Mouse (Mus musculus): Measurements from ENCODE around the gene Mmd2. TPM values are rescaled to one million over a fixed set of nuclear protein-coding genes. Genes with fewer than 3 reads are reported as not detected.

Gene Mmd2
- not detected for total RNA-seq (2018; cell fraction: chromatin; rRNA removed)
- total RNA-seq (2018; cell fraction: cytosol; rRNA removed) = not detected
- total RNA-seq (2018; cell fraction: nucleus; rRNA removed) = not detected
- polyA plus RNA-seq (2018) = not detected in 3 replicates

DNA sequence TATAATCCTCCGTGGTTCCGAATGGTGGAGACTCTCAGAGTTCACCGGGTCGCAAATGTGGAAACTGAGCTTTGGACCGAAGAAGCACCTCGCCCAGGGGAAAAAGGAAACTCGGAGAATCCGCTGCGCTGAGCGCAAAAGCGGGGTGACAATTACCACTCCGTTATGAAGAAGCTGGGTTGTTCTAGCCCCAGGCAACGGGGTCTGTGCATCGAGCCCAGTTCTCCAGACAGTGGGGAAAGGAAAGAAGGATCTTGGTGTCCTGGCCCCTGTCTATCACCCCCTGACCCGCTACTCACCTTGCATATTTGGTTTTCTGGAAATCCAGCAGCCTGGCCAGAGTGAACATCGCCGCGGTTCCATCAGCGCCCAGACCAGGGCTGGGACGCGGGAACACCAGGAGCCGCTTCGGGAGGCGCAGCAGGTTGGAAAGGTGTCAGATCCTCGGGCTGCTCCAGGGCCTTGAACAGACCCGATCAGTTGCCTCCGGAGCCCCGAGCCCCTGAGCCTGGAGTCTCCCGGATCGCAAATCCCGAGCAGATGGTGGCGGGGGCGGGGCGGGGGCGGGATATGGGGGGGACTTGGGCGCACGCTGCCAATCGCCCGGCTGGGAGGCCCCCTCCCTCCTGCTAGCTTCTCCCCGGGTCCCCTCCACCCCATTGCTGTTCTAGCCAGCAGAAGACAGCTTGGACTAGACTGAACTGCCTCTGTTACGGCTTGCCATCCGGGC, at the start of gene Mmd2:
Gene Mmd2 (minus strand): TSS at position 542 of the 730 bp plus-strand sequence.
- H3K79me2 ChIP-seq (ENCODE audit: inconsistent target) = no peaks in the 10 kb centered on the region
- H3K36me3 ChIP-seq (ENCODE audit: inconsistent target) = no peaks in the 10 kb centered on the region
- no peak within 1 kb of the TSS for H3K27ac ChIP-seq
- 8% methylated on average over 39 of the region's 42 CpGs for whole genome bisulfite sequencing (ENCODE audit: missing documents)
- no peak within 1 kb of the TSS for H3K4me3 ChIP-seq (ENCODE audit: inconsistent target)

DNA sequence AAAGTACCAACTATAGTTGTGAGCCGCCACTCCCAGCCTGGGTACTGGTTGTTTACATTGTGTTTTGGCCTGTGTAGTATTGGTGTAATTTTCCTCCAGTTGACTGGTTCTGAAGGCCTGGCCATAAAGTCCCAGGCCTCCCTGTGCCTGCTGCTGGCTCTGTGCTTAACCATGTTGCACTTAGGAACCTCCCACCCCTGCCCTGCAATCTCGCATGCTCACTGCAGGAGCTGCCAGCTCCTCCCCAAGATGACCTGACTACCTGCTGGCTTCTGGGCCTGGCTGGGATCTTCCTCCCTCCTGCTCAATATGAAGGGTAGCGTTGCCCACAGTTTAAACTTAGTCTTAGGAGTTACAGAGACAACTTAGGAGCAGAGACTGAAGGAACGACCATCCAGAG, 43.7 kb upstream of the Mmd2 start:
- Histone ChIP-seq H3K27ac (no peak overlapping the region), H3K4me3 (ENCODE audit: inconsistent target) (no peak overlapping the region), H3K79me2 (ENCODE audit: inconsistent target) (peaks cover 49% of the 10 kb centered on the region; the same call in 1 of the 2 replicates), H3K36me3 (ENCODE audit: inconsistent target) (peaks cover 25% of the 10 kb centered on the region)
- 94% methylated on average over 4 of the region's 4 CpGs for WGBS (ENCODE audit: missing documents)

DNA sequence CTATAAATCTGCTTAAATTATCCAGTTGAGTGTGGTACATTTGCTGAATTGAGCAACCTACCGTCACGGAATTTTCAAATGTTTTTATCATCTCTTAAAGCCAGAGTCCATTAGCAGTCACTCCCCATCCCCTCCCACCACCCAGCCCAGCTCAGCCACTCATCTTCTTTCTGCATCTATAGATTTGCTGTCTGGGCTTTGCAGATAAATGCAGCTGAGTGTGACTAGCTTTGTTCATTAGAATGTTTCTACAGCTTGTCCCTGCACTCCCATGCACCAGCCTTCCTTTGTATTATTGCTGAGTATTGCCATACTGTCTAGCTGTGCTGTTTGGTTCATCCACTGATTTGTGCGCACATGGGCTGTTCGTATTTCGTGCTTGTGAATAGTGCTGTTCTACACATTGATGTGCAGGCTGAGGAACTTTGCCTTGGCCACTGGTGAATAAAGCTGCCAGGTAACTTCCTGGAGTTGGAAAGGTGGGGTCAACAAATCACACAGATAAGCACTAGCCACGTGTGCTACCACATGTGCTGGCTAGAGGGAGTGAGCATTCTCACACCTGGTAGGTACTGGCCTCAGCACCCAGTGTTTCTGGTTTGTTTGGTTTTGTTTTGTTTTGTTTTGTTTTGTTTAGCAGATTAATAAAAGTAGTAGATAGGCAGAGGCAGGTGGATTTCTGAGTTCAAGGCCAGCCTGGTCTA, 42.3 kb upstream of the Mmd2 start:
- Histone ChIP-seq H3K27ac (no peak overlapping the region), H3K36me3 (ENCODE audit: inconsistent target) (peaks cover 12% of the 10 kb centered on the region), H3K4me3 (ENCODE audit: inconsistent target) (no peak overlapping the region), H3K79me2 (ENCODE audit: inconsistent target) (peaks cover 51% of the 10 kb centered on the region; the same call in 1 of the 2 replicates)
- WGBS (ENCODE audit: missing documents) = 90% methylated on average over 6 of the region's 6 CpGs

DNA sequence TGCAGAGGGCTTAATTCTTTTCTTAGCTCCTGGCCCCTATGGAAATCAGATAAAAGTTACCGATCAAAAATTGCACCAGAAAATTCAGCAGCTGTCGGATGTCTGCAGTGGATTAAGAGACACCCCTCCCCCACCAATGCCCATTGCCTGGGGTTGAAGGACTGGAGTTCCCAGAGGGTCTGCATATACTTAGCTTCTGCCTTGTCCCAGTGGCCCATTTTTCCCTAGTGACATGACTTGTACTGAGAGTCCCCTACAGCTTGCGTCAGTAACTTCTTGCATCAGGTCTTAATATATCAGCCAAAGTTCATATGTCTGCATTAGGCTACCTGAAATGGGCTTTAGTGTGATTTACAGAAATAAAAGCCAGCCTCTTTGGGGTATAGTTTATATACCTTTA, 41.8 kb upstream of the Mmd2 start:
- peaks cover 9% of the 10 kb centered on the region; the same call in 1 of the 2 replicates for H3K36me3 ChIP-seq (ENCODE audit: inconsistent target)
- peaks cover 51% of the 10 kb centered on the region; the same call in 1 of the 2 replicates for H3K79me2 ChIP-seq (ENCODE audit: inconsistent target)
- no peak overlapping the region for H3K4me3 ChIP-seq (ENCODE audit: inconsistent target)
- H3K27ac ChIP-seq = no peak overlapping the region
- WGBS (ENCODE audit: missing documents) = 90% methylated on average over 3 of the region's 3 CpGs

DNA sequence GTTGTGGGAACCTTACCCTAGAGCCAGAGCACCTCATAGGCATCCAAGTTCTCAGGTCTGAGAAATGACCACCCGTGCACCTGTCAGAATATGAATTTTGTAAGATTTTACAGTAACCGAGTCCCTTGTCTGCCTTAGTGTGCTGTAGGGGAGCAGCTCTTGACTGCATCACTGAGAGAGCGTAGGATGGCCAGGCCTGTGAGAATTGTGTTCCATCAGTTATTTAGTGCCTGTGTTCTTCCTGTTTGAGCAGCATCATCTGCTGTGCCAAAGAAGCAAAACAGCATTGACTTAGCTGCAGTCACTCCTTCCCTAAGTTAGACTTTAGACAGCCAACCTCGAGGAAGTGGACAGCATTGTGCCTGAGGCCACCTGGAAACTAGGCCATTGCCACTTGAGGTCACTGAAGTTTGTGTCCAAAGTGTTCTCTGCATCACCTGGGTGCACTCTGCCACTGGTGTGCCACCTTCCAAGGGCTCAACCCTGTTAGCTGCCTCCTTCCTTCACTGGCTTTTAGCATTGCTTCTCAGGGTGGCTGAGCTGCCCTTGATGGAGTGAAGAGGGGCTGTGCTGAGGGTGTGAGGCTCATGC, 41.0 kb upstream of the Mmd2 start:
- 0 out of 2 replicates have a peak, but pooled peaks cover under 1% of the 10 kb centered on the region for H3K36me3 ChIP-seq (ENCODE audit: inconsistent target)
- WGBS (ENCODE audit: missing documents) = 82% methylated on average over 4 of the region's 4 CpGs
- H3K27ac ChIP-seq = no peak overlapping the region
- no peak overlapping the region for H3K4me3 ChIP-seq (ENCODE audit: inconsistent target)
- peaks cover 51% of the 10 kb centered on the region; the same call in 1 of the 2 replicates for H3K79me2 ChIP-seq (ENCODE audit: inconsistent target)

DNA sequence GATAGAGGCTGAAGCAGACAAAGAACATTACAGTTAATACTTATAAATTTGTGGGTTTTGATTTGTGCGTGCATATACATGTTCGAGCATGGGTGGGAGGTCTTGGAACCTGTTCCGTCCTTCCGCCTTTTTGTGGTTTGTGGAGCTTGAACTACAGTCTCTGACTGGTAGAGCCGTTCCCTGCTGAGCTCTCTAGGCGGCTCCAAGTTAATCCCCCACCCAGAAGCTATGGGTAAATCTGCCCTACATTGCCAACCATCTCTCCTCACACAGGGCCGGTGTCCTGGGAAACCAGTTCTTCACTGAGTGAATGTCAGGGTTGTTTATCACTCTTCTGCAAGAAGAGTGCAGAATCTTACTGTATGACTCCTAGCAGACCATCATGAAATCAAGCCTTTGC, 39.6 kb upstream of the Mmd2 start:
- no peaks in the 10 kb centered on the region for H3K36me3 ChIP-seq (ENCODE audit: inconsistent target)
- no peak overlapping the region for H3K27ac ChIP-seq
- peaks cover 47% of the 10 kb centered on the region; the same call in 1 of the 2 replicates for H3K79me2 ChIP-seq (ENCODE audit: inconsistent target)
- whole genome bisulfite sequencing (ENCODE audit: missing documents) = 89% methylated on average over 7 of the region's 7 CpGs
- no peak overlapping the region for H3K4me3 ChIP-seq (ENCODE audit: inconsistent target)

DNA sequence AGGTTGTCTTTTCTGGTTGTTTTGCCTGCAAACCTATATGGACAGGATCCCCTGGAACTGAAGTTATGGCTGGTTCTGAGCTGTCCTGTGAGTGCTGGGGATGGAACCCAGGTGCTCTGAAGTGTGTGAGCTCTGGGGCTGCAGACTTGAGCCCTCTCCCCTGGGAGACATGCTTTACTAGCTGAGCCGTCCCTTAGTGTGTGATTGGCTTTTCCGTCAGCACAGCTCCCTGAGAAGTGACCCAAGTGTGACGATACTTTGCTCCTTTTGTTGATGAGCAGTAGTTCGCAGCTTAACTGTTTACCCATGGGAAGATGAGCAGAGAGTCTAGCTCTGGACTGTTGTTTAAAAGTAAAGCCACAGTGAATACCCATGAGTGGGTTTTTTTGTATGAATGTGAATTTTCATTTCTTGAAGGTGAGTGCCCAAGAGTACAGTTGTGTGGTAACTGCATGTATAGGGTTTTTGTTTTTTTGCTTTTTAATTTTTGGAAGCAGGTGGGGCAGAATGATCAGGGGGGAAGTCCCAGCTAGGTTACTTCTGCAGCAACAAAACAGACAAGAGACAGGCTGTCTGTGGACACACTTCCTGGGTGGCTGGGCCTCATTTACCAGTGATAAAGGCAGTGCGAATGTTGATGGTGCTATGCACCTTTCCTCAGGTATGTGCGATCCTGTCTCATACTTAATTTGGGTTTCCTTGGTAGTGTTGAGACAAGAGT, 32.9 kb upstream of the Mmd2 start:
- no peak overlapping the region for H3K4me3 ChIP-seq (ENCODE audit: inconsistent target)
- 85% methylated on average over 6 of the region's 6 CpGs for WGBS (ENCODE audit: missing documents)
- peaks cover 26% of the 10 kb centered on the region; the same call in 1 of the 2 replicates for H3K79me2 ChIP-seq (ENCODE audit: inconsistent target)
- peaks cover 28% of the 10 kb centered on the region for H3K36me3 ChIP-seq (ENCODE audit: inconsistent target)
- no peak overlapping the region for H3K27ac ChIP-seq

DNA sequence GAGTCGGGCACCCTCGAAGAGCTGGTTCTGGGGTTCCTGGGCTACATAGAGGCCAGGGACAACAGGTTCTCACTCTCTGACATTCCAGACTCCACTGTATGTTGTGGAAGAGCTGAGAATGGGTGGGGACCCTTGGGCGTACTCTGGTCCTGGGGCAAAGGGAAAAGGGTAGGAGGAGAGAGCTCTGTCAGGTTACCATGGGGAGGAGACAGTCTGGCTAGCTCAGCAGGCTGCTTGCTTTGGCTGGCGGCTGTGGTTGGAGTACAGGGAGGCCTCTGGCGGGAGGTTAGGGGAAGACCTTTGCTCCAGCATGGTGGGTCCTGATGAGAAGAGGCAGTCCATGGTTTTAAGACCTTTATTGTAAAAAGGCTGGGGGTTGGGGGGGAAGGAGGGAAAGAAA, 31.5 kb upstream of the Mmd2 start:
- Histone ChIP-seq H3K27ac (no peak overlapping the region), H3K4me3 (ENCODE audit: inconsistent target) (no peak overlapping the region), H3K79me2 (ENCODE audit: inconsistent target) (peaks cover 40% of the 10 kb centered on the region), H3K36me3 (ENCODE audit: inconsistent target) (peaks cover 28% of the 10 kb centered on the region)
- 93% methylated on average over 5 of the region's 5 CpGs for WGBS (ENCODE audit: missing documents)

DNA sequence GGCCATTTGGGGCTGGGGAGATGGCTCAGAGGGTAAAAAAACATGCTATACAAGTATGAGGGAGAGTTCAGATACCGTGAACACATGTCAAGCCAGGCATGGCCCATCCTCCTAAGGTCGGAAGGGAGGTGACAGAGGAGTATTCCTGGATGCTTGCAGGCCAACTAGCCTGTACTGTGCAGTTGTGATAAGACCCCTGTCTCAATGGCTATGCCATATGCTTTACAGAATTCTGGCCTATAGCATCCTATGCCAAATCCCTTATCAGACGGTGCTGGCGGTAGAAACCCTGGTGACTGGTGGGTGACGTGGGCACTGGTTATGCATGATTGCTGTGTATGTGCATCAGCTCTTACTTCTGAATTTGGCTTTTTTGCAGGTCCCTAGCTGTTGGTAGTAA, 29.2 kb upstream of the Mmd2 start:
- Histone ChIP-seq H3K4me3 (ENCODE audit: inconsistent target) (no peak overlapping the region), H3K27ac (no peak overlapping the region), H3K36me3 (ENCODE audit: inconsistent target) (peaks cover 43% of the 10 kb centered on the region), H3K79me2 (ENCODE audit: inconsistent target) (peaks cover 61% of the 10 kb centered on the region)
- 96% methylated on average over 5 of the region's 5 CpGs for WGBS (ENCODE audit: missing documents)

DNA sequence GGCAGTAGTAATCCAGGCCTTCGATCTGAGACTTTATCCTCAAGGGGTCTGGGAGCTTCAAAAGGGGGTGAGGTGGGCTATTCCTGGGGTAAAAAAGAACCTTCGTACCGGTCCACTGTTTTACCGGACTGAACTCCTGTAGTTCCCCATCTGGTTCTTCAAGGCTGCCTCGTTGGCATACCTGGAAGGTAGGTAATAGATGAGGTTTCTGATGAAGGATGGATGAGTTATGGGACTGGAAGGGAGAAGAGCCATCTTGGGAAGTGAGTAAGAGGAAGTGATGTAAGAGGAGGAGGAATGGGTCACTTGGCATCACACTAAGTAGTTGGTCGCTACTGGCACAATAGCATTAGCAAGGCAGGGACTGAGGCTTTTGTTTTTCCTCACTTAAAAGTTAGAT, 21.6 kb upstream of the Mmd2 start:
- H3K36me3 ChIP-seq (ENCODE audit: inconsistent target) = peaks cover 16% of the 10 kb centered on the region
- H3K79me2 ChIP-seq (ENCODE audit: inconsistent target) = peaks cover 54% of the 10 kb centered on the region
- peak overlapping the region; percentile 24; the same call in 1 of the 2 replicates for H3K27ac ChIP-seq
- peak overlapping the region; percentile 93 for H3K4me3 ChIP-seq (ENCODE audit: inconsistent target)
- WGBS (ENCODE audit: missing documents) = 1% methylated on average over 6 of the region's 6 CpGs

DNA sequence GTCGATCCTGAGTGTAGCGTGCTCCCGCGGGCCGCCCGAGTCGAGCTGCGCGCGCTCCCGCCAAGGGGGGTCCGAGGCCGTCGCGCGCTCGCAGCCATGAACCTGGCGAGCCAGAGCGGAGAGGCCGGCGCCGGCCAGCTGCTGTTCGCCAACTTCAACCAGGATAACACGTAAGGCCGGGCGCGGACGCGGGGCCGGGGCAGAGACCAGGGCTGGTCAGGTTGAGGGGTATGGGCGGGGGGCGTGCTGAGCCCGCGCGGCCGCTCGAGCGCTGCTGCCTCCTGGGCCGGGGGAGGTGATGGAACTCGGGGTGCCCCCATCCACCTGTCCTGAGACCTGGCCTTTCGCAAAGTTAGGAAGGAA, 21.0 kb upstream of the Mmd2 start:
- Histone ChIP-seq H3K79me2 (ENCODE audit: inconsistent target) (peaks cover 48% of the 10 kb centered on the region), H3K27ac (peak overlapping the region; percentile 24; the same call in 1 of the 2 replicates), H3K36me3 (ENCODE audit: inconsistent target) (peaks cover 16% of the 10 kb centered on the region), H3K4me3 (ENCODE audit: inconsistent target) (peak overlapping the region; percentile 93)
- WGBS (ENCODE audit: missing documents) = 1% methylated on average over 41 of the region's 41 CpGs

DNA sequence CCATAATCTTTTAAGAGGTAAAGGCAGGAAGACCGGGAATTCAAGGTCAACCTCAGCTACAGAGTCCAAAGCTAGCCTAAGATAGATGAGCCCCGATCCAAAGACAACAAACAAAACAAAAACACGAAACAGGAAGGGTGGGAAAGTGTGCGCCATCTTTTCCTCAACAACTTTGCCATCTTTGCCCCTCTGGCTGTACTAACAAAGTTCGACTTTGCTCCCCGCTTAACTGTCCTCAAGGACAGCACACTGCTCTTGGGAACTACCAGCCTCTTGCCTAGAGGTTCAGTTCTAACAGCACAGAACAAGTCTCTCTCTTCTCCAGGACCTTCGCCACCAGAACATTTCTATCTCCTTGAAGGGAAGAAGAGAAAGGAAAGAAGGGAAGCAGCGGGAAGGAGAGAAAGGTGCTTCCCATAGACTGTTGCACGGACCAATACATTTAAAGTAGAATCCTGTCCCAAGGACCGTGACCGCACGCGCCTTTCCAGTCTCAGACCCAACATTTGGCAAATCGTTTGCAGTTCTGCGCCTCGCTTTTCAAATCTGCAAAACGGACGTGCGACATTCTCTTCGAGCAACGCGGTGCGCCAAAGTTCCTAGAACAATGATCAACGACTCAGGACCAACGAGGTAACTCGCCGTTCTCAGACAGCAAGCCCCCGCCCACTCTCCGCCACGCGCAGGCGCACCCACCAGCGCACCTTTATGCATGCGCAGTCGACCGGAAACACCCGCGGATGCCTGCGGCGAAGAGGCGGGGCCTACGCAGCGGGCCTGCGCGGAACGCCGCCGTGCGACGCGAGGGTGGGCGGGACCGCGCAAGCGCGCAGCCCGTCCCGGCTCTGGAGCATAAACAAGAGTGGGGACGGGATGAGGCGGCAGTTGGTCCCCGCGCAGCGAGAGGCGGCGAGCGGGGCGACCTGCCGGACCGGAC, 20.4 kb upstream of the Mmd2 start:
- Histone ChIP-seq H3K4me3 (ENCODE audit: inconsistent target) (peak overlapping the region; percentile 74), H3K36me3 (ENCODE audit: inconsistent target) (peaks cover 12% of the 10 kb centered on the region), H3K79me2 (ENCODE audit: inconsistent target) (peaks cover 43% of the 10 kb centered on the region), H3K27ac (no peak overlapping the region)
- WGBS (ENCODE audit: missing documents) = 1% methylated on average over 68 of the region's 69 CpGs

DNA sequence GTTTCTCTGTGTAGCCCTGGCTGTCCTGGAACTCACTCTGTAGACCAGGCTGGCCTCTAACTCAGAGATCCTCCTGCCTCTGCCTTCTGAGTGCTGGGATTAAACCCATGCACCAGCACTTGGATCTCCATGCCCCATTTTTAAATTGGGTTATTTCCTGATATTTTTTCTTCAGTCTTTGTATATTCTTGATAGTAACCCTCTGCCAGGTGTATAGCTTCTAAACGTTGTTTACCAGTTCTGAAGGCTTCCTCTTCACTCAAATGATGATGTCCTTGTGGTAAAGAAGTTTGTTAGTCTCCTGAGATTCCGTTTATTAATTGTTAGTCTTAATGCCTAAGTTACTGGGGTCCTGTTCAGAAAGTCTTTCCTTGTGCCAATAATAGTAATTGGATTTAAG, 18.8 kb upstream of the Mmd2 start, which contains the start of gene Wipi2:
Gene Wipi2 (plus strand): TSS at position 301 of the 400 bp plus-strand sequence.
- Histone ChIP-seq H3K27ac (no peak within 1 kb of the TSS), H3K79me2 (ENCODE audit: inconsistent target) (peaks cover 27% of the 10 kb centered on the region), H3K4me3 (ENCODE audit: inconsistent target) (peak within 1 kb of the TSS; percentile 74; the same call in 1 of the 2 replicates), H3K36me3 (ENCODE audit: inconsistent target) (no peaks in the 10 kb centered on the region)
- WGBS (ENCODE audit: missing documents) = 96% methylated on average over 2 of the region's 2 CpGs

Measured in macrophage (primary cell).